Mouse (Mus musculus): ENCODE data around the gene Rrm1.
A peak's percentile ranks its signal among the peaks of the same experiment; 100 is the strongest.

- TF ChIP-seq CTCF (IDR thresholded peaks at IDR 0.05; ENCODE audit: low read depth): no peak
- TF ChIP-seq EP300 (IDR thresholded peaks at IDR 0.05; ENCODE audit: low read depth): peak; percentile 42; the same call in 1 of the 2 replicates
Measured at GRCm38 (mm10) chr7:102444301-102444700, 2.8 kb downstream of the Rrm1 start.
